Mouse (Mus musculus): ENCODE results near the gene Pigz. TPM values are rescaled to one million over a fixed set of nuclear protein-coding genes. Genes with fewer than 3 reads are reported as not detected.
"Not testable (repeated sequence)": the region's sequence is repeated elsewhere in the genome, so short reads cannot be mapped to it uniquely, and the experiment has no call there.

Gene Pigz
- total RNA-seq, 2 experiments from 2014 or later, result 1.0 to 1.2 TPM

DNA sequence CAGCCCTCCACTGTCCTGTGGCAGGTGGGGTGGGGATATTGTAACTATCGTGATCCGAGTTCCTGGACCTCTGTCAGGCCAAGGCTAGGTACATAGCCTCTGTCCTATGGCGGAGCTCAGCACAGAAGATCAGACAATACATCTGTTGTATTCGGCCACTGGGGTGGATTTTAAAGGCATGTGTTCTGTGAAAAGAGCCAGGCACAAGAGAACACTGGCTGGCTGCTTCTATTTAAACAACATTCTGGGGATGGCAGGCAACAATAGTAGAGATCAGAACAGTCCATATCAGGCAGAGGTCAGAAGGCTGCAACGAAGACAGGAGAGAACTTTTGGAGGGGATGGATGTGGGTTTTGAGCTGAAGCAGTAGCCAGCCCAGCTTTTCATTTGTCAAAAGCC lies 1.4 kb upstream of the Pigz start:
- no peak for DNase-seq

DNA sequence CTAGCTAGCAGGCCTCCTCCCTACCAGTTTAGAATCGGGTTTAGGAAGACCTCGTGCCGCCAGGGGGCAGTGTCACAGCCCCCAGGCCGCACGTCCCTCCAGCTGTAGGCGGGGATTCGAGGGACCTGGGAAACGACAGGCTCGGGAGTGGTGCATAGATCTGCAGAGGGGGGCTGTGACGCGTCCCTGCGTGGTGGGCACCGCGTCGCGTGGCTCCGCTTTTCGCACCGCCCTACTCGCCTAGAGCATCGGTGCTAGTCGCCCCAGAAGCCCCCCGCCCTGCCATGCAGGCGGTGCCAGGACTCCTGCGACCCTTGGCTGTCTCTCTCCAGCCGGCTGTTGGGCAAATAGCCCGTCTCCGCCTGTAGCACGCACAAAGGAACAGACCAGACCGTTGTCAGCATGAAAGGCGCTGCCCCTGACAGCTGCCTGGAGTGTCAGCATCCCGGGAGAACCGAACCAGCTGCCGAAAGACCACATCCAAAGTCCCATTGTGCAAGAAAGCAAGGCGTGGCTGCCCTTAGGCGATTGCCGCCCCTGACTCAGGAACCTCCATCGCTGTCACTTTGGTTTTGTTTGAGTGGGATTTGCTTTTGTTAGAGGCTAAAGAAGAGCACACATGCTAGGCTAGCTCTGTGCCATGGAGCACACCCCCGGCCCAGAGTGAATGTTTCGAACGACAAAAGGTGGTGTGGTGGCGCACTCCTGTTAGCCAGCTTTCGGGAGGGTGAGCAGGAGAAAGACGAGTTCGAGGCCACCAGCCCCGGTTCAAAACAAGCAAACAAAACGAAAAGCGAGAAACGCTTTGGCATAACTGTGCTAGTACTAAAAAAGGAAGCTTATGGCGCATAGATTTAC lies 582 bp upstream of the Pigz start:
- peak; percentile 92 for DNase-seq

DNA sequence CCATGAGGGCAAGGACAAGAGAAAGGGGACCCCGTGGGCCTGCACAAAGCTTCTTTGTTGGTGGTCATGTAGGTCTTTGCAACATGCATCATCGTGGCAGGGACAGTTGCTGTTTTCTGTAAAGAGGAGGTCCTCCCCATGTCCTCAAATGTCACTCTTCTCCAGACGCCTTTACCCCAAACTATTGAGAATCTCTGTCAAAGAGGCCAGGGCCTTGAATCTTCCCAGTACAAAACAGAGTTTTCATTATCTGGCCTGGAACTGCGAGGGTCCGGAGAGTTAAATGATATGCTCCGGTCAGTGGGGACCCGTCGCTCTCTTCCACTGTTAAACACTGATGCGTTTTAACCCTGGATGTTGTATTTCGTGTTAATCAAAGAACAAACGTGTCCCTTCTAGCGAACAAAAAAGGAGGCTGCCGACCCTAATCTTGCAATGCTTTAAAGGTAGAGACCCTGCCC lies 929 bp downstream of the Pigz start:
- no peak for DNase-seq

DNA sequence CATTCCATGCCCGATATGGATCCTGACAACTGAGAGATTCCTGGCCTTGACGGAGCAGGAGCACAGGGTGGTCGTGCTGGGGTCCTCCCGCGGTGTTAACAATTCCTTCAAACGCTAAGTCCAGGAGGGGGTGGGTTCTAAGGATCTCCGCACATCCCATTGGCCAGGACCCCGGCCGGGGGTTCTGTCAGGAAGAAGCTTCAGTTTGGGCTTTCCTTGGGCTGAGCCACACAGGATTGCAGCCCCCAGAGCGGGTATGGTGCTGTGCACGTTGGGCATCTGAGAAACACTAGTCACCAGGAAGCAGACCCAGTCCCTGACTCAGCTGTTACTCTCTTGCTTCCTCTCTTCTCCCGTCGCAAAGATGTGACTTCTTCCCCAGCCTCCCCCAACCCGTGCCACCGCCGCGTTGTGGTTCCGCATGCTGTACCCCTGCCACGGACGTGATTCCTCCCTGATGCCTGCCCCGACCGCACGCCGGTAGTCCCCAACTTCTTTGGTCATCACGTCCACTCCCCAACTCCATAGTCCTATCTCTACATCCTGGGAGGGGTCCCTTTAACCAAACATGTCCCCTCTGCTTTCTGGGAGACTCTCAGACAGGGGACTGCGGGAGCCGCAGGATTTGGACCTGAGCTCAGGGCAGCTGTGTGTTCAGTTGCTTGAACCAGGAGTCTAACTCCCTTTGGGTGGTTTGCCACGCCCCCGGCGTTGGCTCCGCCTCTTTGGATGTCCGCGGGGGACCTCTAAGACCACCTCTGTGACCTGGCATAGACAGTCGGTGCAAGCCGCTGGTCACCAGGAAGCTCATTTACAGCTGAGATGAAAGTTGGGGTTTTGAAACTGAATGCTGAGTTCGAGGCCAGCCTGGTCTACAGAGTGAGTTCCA lies 1.7 kb downstream of the Pigz start:
- no peak for DNase-seq

DNA sequence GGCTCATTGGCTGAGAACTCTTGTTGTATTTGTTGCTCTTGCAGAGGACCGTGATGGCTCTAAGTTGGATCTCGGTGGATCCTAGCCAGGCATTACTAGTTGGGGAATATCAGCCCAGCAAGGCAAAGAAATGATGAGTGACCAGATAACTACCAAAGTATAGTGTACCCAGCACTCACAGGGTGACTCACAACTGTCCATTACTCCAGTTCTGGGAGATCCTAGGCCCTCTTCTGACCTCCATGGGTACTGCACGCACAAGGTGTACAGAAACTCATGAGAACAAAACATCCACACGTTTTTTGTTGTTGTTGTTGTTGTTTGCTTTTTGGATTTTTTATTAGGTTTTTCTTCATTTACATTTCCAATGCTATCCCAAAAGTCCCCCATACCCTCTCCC lies 2.9 kb downstream of the Pigz start:
- no peak for DNase-seq

DNA sequence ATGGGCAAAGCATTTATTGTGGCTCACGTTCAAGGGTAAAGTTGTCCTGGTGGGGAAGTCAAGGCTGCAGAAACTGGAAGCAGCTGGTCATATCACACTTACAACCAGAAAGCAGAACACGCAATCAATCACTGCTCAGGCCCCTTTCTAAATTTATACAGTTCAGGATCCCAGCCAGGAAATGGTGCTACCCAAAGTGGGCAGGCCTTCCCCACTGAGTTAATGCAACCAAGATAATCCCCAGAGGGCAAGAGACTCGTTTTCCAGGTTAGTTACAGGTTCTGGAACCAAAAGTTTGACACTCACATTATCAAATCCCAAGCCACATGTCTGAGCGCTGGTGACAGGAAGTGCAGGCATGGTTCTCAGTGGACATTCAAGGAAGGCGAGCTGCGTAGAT lies 5.2 kb downstream of the Pigz start:
- no peak for DNase-seq

DNA sequence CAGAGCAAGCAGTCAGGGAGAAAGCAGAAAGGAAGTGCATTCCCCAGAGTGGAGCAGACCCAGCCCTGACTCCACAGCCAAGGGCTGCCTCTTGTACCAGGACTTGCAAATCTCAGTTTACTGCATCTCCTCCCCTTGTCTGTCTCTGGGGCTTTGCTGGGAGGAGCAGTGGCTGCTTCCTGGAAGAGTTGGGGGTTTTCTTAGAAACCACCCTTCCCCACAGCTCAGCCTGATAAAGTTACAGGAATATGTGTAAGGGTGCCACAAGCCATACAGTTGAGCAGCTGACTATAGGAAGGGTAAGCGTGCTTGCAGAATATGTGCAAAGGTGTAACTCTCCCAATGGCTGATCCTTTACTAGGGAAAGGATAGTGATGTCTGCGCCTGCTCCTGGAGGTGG lies 6.9 kb downstream of the Pigz start:
- DNase-seq, result no peak

- DNase-seq, result peak; percentile 87
Observed at GRCm38 (mm10) chr16:31943980-31944379, 10.3 kb downstream of the Pigz start.

- DNase-seq, result no peak
Observed at GRCm38 (mm10) chr16:31944698-31945255, 11.1 kb downstream of the Pigz start.

DNA sequence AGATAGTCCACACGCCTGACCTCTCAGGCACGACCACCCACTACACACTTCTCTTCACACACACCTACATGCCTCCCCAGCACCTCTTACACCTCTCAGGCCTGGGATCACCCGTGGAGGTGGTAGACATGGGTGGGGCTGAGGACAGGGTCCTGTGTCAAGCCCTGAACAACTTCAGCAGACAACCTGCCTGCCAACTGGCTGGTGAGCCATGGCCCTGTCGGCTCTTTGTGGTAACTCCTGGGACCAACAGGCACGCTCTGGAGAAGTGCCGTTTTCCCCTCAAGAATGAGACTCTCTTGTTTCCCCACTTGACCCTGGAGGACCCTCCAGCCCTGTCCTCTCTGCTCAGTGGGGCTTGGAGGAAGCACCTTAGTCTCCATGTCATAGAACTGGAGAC lies 11.7 kb downstream of the Pigz start:
- no peak for DNase-seq

GRCm38 (mm10) chr16:31945986-31946385 lies 12.3 kb downstream of the Pigz start:
- DNase-seq, result not testable (repeated sequence)

- DNase-seq, result no peak
Observed at GRCm38 (mm10) chr16:31947333-31947732, 13.7 kb downstream of the Pigz start.

DNA sequence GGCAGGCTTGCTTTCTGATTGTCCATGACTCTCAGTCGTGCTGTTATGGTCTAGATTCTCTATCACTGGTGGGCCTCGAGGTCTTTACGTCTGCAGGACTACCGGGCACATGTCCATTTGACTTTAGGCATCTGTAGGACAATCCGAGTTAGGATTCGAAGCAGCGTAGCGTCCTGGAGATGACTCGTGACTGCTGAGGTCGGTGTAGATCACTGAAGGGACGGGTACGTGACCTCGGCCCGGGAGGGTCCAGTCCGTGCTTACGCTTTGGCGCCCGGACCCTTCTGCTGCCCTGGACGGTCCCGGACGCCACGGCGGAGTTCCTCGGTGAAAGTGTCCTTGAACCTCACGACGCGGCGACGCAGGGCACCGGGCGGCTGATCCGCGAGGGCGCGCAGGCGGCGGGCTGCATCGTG lies 14.3 kb downstream of the Pigz start:
- no peak for DNase-seq

- peak; percentile 98 for DNase-seq
Observed at GRCm38 (mm10) chr16:31948345-31948774, 14.7 kb downstream of the Pigz start, which contains the start of the genes 0610012G03Rik and Ncbp2. Gene 0610012G03Rik, minus strand, starts transcription at chr16:31948494. Gene Ncbp2, plus strand, starts transcription at chr16:31948513.

DNA sequence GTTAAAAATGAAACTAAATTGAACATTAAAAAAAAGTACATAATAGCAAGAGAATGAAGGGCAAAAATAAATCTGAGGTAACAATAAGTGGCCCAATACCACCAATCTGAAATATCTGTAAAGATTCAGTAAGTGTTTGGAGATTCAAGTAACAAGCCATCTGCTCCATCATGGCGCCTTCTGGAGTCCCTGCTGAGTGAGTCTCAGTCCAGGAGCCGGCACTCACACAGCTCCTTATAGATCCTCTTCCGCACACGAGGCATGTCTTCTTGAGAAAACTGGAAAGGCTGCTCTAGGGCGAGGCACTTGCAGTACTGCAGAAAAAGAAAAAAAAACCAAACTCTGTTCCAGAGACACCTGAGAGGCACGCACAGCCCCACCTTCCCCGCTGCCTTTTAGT lies 29.6 kb downstream of the Pigz start:
- no peak for DNase-seq

DNA sequence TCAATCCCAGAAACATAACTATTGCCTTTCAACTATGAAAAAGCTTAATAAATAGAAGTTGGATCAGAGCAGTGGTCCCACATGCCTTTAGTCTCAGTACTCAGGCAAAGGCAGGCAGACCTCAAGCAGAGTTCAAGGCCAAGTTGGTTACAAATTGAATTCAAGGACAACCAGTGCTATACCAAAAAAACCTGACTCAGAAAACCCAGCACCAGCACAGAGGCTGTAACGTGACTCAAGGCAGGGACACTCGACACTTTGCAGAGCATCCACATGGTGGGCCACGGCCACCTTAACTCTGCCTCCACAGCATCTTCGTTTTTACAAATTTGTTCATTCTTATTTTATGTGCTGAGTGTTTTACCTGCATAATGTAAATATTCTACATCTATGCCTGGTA lies 41.6 kb downstream of the Pigz start:
- DNase-seq, result no peak

DNA sequence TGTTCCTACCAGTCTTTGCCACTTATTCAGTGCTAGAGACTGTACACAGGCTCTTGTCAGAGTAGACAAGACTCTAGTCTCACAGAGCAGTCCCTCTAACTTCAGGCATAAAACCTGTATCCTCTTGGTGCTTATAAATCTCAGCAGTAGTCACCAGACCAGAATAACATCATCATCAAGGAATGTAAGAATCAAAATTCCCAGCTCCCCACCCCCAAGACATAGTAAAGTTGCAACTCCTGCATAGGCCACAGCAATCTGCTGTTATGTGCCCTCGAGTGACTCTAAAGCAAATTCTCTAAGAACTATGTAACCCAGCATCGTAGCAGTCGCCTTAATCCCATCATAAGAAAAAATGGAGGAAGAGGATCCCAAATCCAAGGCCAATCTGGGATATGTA lies 45.9 kb downstream of the Pigz start:
- DNase-seq, result no peak

- DNase-seq, result no peak
Observed at GRCm38 (mm10) chr16:31980946-31981345, 47.3 kb downstream of the Pigz start.

GRCm38 (mm10) chr16:31992039-31992438 lies 58.4 kb downstream of the Pigz start:
- no peak for DNase-seq

DNA sequence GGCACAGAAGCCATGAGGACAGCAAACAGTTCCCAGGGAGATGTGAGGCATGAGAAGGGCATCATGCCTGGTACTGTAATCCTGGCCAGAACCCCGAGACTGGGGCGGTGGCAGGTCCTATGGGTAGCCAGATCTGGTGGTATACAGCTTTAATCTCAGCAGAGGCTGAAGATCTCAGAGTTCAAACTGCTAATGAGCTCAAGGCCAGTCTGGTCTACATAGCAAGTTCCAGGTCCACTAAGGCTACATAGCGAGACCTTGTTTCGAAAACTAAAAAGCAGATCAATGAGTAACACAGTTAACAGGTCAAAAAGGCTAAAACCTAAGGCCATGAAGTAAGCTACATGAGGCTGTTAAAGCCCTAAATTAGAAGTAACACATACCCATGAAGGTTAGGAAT lies 59.5 kb downstream of the Pigz start:
- no peak for DNase-seq

DNA sequence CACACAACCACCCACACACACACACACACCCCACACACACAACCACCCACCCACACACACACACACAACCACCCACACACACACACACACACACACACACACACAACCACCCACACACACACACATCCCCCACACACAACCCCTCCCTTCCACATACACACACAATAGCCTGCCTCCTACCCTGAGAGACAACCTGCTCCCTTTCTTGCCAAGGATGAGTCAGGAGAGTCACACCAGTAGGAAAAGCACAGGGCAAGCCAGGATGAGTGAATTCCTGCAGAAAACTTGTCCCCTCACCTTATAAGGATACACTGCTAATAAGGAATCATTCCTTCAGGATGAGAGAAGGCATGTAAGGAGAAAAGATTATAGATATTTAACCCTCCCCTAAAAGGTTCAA lies 60.3 kb downstream of the Pigz start:
- DNase-seq, result no peak

Data from heart, postnatal 4 days (tissue).